Mouse (Mus musculus): ENCODE measurements around the gene Hist2h2aa2. TPM values are rescaled to one million over a fixed set of nuclear protein-coding genes. Genes with fewer than 3 reads are reported as not detected.
"Not testable (repeated sequence)": the region's sequence is repeated elsewhere in the genome, so short reads cannot be mapped to it uniquely, and the experiment has no call there.

The Hist2h2aa2 gene
- total and polyA plus RNA-seq, 2 experiments from 2014 or later = 52.1 to 1,755 TPM

DNA sequence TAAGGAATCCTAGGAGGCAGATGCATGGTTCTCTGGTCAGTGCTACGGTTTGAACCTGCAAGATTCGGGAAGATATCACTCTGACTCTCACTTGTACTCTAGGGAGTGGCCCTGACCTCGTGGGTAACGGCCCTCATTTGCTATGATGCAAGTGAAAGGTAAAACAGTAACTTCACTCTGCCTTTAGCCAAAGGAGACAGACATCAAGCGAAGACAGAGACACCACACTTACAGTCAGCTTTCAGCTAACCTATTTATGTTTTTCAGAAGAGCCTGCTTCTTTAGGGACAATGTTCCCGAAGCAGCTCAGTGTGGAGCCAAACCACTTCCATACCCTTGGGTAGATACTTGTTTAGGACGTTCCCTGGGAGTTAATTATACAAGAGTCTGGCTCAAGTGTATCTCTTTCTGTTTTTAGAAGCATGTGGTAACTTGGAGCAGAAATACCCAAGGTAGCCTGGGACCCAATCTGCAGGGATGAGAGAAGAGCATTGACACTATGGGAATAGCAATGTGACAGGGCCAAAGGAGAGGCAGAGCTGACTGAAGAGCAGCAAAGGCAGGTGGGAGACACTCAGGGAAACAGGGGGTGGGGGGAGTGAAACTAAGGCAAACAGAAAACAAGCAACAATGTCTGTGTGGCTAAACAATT lies 4.0 kb upstream of the Hist2h2aa2 start:
- TF ChIP-seq CTCF (IDR thresholded peaks at IDR 0.05; ENCODE audit: low read depth) = no peak
- H3K9ac ChIP-seq (replicated peaks; ENCODE audit: low read length) = peak overlapping the region; percentile 67; the same call in 1 of the 2 replicates
- H3K27me3 ChIP-seq (ENCODE audit: insufficient read depth, low read length) = no peaks in the 10 kb centered on the region
- 79% methylated on average over 7 of the region's 7 CpGs for WGBS
- H3K36me3 ChIP-seq (ENCODE audit: insufficient read depth, low read length) = no peaks in the 10 kb centered on the region
- no peak overlapping the region for H3K4me3 ChIP-seq (ENCODE audit: low read length)
- peak overlapping the region; percentile 94; the same call in 1 of the 2 replicates for H3K27ac ChIP-seq
- H3K4me1 ChIP-seq (ENCODE audit: insufficient read depth, low read length) = no peaks in the 10 kb centered on the region
- H3K9me3 ChIP-seq (ENCODE audit: low read length) = no peaks in the 10 kb centered on the region
- H3K4me2 ChIP-seq (ENCODE audit: low read depth, low read length) = peak overlapping the region; percentile 64
- DNase-seq (ENCODE audit: low spot score) (no peak), ATAC-seq (no peak)

DNA sequence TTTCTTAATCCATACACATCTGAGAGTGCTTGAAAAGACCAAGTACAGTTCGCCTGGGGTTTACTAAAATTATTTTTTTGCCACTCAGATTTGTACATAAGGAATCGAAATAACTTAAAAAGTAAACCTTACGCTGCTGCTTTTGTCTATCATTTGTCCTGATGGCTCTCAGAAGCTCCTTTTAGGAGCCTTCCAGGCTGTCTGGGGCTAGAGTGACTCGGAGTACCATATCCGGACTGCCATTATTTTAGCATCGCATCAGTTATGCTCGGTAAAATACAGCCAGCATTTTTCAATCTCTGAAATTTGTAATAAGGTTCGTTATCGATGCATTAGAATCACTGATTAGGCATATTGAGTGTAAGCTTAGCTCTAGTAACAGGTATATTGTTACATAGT lies 722 bp upstream of the Hist2h2aa2 start:
- no peaks in the 10 kb centered on the region for H3K9me3 ChIP-seq (ENCODE audit: low read length)

DNA sequence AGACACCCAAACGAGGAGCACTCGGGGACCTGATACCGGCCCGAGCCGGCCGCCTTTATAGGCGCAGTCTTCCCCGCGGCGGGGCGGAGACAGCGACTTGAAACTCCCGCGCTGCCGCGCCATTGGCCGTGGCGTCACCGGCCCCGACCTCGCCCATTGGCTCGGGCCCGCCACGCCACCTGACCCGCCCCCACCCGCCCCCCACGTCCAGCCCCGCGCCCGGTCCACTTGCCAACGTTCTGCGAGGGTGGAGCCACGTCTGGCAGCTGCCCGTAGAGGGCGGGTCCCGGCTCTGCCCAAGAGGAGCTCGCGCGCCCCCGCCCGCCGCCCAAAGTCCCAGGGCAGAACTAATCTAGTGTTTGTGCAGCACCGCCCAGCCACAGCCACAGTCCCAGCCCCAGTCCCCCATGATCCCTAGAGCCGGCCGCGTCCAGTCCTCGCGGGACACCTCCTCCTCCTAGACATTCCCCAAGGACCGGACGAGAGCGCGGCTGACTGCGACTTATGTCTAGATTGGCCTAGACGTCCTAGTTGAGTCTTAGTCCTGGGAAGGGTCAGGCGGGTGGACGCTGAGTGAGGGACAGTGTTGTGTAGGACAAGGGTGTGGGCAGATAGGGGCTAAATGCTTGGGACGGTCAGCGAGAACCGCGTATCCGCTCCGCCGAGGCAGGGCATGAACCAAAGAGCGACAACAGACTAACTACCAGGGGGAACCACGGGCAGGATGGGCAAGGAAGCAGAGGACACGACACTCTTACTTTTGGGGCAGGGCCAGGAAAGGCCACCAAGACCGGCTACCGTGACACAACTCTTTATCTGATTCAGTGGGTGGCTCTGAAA lies 902 bp downstream of the Hist2h2aa2 start, which contains the start of gene Hist2h3c2:
TSS of gene Hist2h3c2 (minus strand) at position 174 of the 840 bp plus-strand sequence.
- DNase-seq (ENCODE audit: low spot score); H3K4me1 ChIP-seq (ENCODE audit: insufficient read depth, low read length); H3K27me3 ChIP-seq (ENCODE audit: insufficient read depth, low read length); H3K36me3 ChIP-seq (ENCODE audit: insufficient read depth, low read length); H3K9me3 ChIP-seq (ENCODE audit: low read length): not testable (repeated sequence)
- peak within 1 kb of the TSS; percentile 52 for H3K4me2 ChIP-seq (ENCODE audit: low read depth, low read length)
- 0% methylated on average over 12 of the region's 68 CpGs for WGBS
- H3K9ac ChIP-seq (replicated peaks; ENCODE audit: low read length) = peak within 1 kb of the TSS; percentile 51
- peak; percentile 94 for ATAC-seq
- H3K27ac ChIP-seq = peak within 1 kb of the TSS; percentile 64; the same call in 1 of the 2 replicates
- peak within 1 kb of the TSS; percentile 35 for H3K4me3 ChIP-seq (ENCODE audit: low read length)

More for the DNA sequence above, 722 bp upstream of the Hist2h2aa2 start:
- peak overlapping the region; percentile 40; the same call in 1 of the 2 replicates for H3K9ac ChIP-seq (replicated peaks; ENCODE audit: low read length)
- H3K4me3 ChIP-seq (ENCODE audit: low read length) = peak overlapping the region; percentile 23
- H3K27me3 ChIP-seq (ENCODE audit: insufficient read depth, low read length) = no peaks in the 10 kb centered on the region
- no peak for TF ChIP-seq CTCF (IDR thresholded peaks at IDR 0.05; ENCODE audit: low read depth)
- DNase-seq (ENCODE audit: low spot score) (no peak), ATAC-seq (no peak)
- WGBS = 71% methylated on average over 9 of the region's 9 CpGs
- peak overlapping the region; percentile 72 for H3K27ac ChIP-seq
- H3K4me2 ChIP-seq (ENCODE audit: low read depth, low read length) = peak overlapping the region; percentile 53
- H3K4me1 ChIP-seq (ENCODE audit: insufficient read depth, low read length) = no peaks in the 10 kb centered on the region
- no peaks in the 10 kb centered on the region for H3K36me3 ChIP-seq (ENCODE audit: insufficient read depth, low read length)

DNA sequence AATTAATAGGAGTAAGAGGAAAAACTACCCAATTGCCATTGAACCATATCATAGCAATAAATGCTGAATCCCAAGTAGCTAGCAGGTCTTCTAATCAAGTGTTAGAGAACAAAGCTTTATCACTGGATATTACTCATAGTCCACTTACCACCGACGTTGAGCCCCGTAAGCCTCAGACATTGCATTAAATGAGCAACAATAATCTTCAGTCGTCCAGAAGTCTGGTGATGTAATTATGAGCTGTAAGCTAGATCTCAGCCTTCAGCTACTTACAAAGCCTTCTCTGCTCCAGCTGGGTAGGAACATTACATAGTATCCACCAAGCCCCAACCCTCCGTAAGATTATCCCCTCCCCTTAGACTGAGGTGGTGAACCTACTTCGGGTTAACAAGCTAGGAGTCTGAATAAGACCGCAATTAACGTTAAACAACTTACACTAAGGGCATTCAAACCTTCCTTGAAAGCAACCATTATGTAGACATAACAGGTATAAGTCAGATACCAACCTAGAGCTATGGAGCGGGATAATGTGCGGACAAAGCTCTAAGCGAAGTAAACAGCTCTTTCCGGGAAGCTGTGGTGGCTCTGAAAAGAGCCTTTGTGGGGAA lies 2.1 kb downstream of the Hist2h2aa2 start:
- Histone ChIP-seq H3K9me3 (ENCODE audit: low read length) (no peaks in the 10 kb centered on the region), H3K9ac (replicated peaks; ENCODE audit: low read length) (peak overlapping the region; percentile 51), H3K27me3 (ENCODE audit: insufficient read depth, low read length) (no peaks in the 10 kb centered on the region), H3K4me1 (ENCODE audit: insufficient read depth, low read length) (no peaks in the 10 kb centered on the region), H3K27ac (no peak overlapping the region), H3K4me2 (ENCODE audit: low read depth, low read length) (peak overlapping the region; percentile 52), H3K36me3 (ENCODE audit: insufficient read depth, low read length) (no peaks in the 10 kb centered on the region), H3K4me3 (ENCODE audit: low read length) (peak overlapping the region; percentile 35)
- no peak for TF ChIP-seq CTCF (IDR thresholded peaks at IDR 0.05; ENCODE audit: low read depth)
- ATAC-seq (no peak), DNase-seq (ENCODE audit: low spot score) (peak; percentile 22)
- WGBS = 4% methylated on average over 12 of the region's 12 CpGs

DNA sequence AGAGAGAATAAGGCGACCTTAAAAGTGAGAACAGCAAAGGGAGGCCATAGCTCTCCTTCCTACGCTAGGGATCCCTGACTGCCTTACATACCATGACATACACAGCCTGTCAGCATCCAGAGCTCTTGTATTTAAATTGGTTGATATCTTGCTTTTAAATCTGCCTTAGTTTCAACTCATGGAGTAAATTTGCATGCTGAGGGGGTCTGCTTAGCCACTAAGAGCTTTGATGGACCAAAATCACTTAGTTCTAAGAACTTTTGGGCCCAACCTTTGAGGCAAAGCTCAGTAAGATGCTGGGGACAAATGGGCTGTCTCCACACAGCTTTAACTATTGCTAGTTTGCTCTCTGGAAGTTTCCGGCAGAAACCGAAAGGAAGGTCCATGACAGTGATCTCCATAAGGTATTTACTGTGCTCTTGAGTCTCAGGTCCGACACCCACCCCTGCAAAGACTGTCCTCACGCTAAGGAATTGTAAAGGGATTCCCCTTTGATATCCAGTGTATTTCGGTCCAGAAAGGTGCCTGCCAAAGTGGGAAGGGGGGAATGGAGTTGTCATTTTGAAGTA lies 2.7 kb downstream of the Hist2h2aa2 start:
- H3K4me1 ChIP-seq (ENCODE audit: insufficient read depth, low read length) = no peaks in the 10 kb centered on the region
- 30% methylated on average over 7 of the region's 7 CpGs for WGBS
- DNase-seq (ENCODE audit: low spot score) = peak; percentile 7
- H3K27ac ChIP-seq = no peak overlapping the region
- H3K9ac ChIP-seq (replicated peaks; ENCODE audit: low read length) = no peak overlapping the region
- TF ChIP-seq CTCF (IDR thresholded peaks at IDR 0.05; ENCODE audit: low read depth) = no peak
- no peak for ATAC-seq
- H3K4me2 ChIP-seq (ENCODE audit: low read depth, low read length) = peak overlapping the region; percentile 52
- H3K4me3 ChIP-seq (ENCODE audit: low read length) = peak overlapping the region; percentile 35
- H3K9me3 ChIP-seq (ENCODE audit: low read length) = no peaks in the 10 kb centered on the region
- no peaks in the 10 kb centered on the region for H3K27me3 ChIP-seq (ENCODE audit: insufficient read depth, low read length)
- no peaks in the 10 kb centered on the region for H3K36me3 ChIP-seq (ENCODE audit: insufficient read depth, low read length)

DNA sequence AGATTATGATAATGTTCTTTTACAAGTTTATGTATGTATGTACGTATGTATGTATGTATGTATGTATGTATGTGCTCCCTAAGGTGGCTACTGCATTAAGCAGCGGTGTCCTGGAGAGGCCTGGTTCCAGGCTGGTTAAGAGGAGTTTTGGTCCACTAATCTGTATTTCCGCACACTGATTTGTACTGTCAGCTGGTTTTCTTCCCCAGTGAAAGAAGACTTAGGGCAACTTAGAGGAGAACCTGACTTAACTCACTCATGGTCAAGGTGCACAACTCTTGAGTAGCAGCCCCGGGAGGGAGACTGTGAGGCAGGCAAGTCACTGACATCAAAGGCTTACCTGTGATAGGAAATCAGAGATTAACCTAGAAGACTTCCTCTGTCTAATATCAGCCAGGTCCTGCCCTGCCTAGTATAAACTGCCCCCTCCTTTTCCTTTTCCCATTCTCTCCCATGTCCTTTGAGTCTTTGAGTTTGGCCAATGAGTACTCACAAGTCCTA lies 3.2 kb downstream of the Hist2h2aa2 start:
- H3K36me3 ChIP-seq (ENCODE audit: insufficient read depth, low read length) = no peaks in the 10 kb centered on the region
- no peaks in the 10 kb centered on the region for H3K27me3 ChIP-seq (ENCODE audit: insufficient read depth, low read length)
- DNase-seq (ENCODE audit: low spot score) (no peak), ATAC-seq (no peak)
- peak overlapping the region; percentile 52 for H3K4me2 ChIP-seq (ENCODE audit: low read depth, low read length)
- H3K9ac ChIP-seq (replicated peaks; ENCODE audit: low read length) = no peak overlapping the region
- WGBS = 79% methylated on average over 4 of the region's 4 CpGs
- H3K9me3 ChIP-seq (ENCODE audit: low read length) = no peaks in the 10 kb centered on the region
- no peak overlapping the region for H3K4me3 ChIP-seq (ENCODE audit: low read length)
- no peak for TF ChIP-seq CTCF (IDR thresholded peaks at IDR 0.05; ENCODE audit: low read depth)
- no peak overlapping the region for H3K27ac ChIP-seq
- H3K4me1 ChIP-seq (ENCODE audit: insufficient read depth, low read length) = no peaks in the 10 kb centered on the region

Measured in hindbrain, postnatal 0 days (tissue).